Mouse (Mus musculus): ENCODE results near the gene Olfr558.
A peak's percentile ranks its signal among the peaks of the same experiment; 100 is the strongest.

Olfr558 gene

GRCm38 (mm10) chr7:102701915-102702314 is at the start of gene Olfr558:
Gene Olfr558 (plus strand): TSS chr7:102702215.
- no peak for DNase-seq (ENCODE audit: low read depth, low spot score)

GRCm38 (mm10) chr7:102658523-102658922 is 43.5 kb upstream of the Olfr558 start, which contains the start of gene Olfr555:
Gene Olfr555 (plus strand): TSS chr7:102658823.
- DNase-seq (ENCODE audit: low read depth, low spot score) = no peak

GRCm38 (mm10) chr7:102664599-102664998 is 37.4 kb upstream of the Olfr558 start, which contains the start of gene Olfr556:
Gene Olfr556 (plus strand): TSS chr7:102664899.
- no peak for DNase-seq (ENCODE audit: low read depth, low spot score)

GRCm38 (mm10) chr7:102665378-102665777 is 36.6 kb upstream of the Olfr558 start:
- DNase-seq (ENCODE audit: low read depth, low spot score) = peak; percentile 22

- no peak for DNase-seq (ENCODE audit: low read depth, low spot score)
These were observed 25.8 kb upstream of the Olfr558 start for GRCm38 (mm10) chr7:102676225-102676624.

- DNase-seq (ENCODE audit: low read depth, low spot score) = no peak
These were observed 20.1 kb upstream of the Olfr558 start for GRCm38 (mm10) chr7:102681916-102682315.

- DNase-seq (ENCODE audit: low read depth, low spot score) = peak; percentile 95
These were observed 15.0 kb upstream of the Olfr558 start, which contains the start of gene Trim68 for GRCm38 (mm10) chr7:102686944-102687501. Gene Trim68 (minus strand): TSS chr7:102687327.

GRCm38 (mm10) chr7:102695358-102696125 is 6.5 kb upstream of the Olfr558 start, which contains the start of gene Olfr557:
Gene Olfr557 (plus strand): TSS chr7:102695910.
- DNase-seq (ENCODE audit: low read depth, low spot score) = peak; percentile 74

GRCm38 (mm10) chr7:102698461-102698860 is 3.6 kb upstream of the Olfr558 start:
- no peak for DNase-seq (ENCODE audit: low read depth, low spot score)

- DNase-seq (ENCODE audit: low read depth, low spot score) = no peak
These were observed 17.0 kb downstream of the Olfr558 start, which contains the start of gene Olfr33 for GRCm38 (mm10) chr7:102718970-102719369. Gene Olfr33 (minus strand): TSS chr7:102719070.

GRCm38 (mm10) chr7:102727391-102727790 is 25.4 kb downstream of the Olfr558 start, which contains the start of gene Olfr559:
Gene Olfr559 (minus strand): TSS chr7:102727491.
- no peak for DNase-seq (ENCODE audit: low read depth, low spot score)

GRCm38 (mm10) chr7:102733793-102734192 is 31.8 kb downstream of the Olfr558 start:
- DNase-seq (ENCODE audit: low read depth, low spot score) = no peak

- DNase-seq (ENCODE audit: low read depth, low spot score) = no peak
These were observed 35.7 kb downstream of the Olfr558 start for GRCm38 (mm10) chr7:102737705-102738104.

- peak; percentile 9 for DNase-seq (ENCODE audit: low read depth, low spot score)
These were observed 50.1 kb downstream of the Olfr558 start for GRCm38 (mm10) chr7:102752086-102752485.

GRCm38 (mm10) chr7:102759266-102759665 is 57.3 kb downstream of the Olfr558 start, which contains the start of the genes Olfr560 and Olfr78:
Gene Olfr560 (minus strand): TSS chr7:102759366.
Gene Olfr78 (minus strand): TSS chr7:102759471.
- no peak for DNase-seq (ENCODE audit: low read depth, low spot score)

Measured in CD4-positive, CD25-positive, alpha-beta regulatory T cell, adult 2 months (primary cell).